Mouse (Mus musculus) olfactory bulb, adult 2 months (tissue): ENCODE results near the gene Zfp512.

ENCODE experiments used
- CTCF ChIP-seq: fragments of 200-500 bp; IDR thresholded peaks from 2 replicates; pipeline ENCODE4 v1.5.1; 2012; ENCODE audit warnings: low read depth, mild to moderate bottlenecking, low read length, moderate library complexity; ENCODE audit not compliant: insufficient read depth
- POLR2A ChIP-seq: fragments of 200-500 bp; IDR thresholded peaks from 2 replicates; pipeline ENCODE4 v1.6.1; 2012; ENCODE audit warnings: mild to moderate bottlenecking, low read depth, low read length, moderate library complexity; ENCODE audit not compliant: insufficient read depth

- no peak for TF ChIP-seq CTCF
- no peak for TF ChIP-seq POLR2A
These were observed 52.6 kb downstream of the Zfp512 start for GRCm38 (mm10) chr5:31504843-31505242.
